Mouse (Mus musculus): ENCODE results near the gene Rhobtb1.

Gene Rhobtb1

GRCm38 (mm10) chr10:69275811-69276775 is 124.9 kb downstream of the Rhobtb1 start:
- DNase-seq (ENCODE audit: low spot score), result no peak

- no peak for DNase-seq (ENCODE audit: low spot score)
Measured at GRCm38 (mm10) chr10:69276920-69277435, 125.7 kb downstream of the Rhobtb1 start.

- DNase-seq (ENCODE audit: low spot score), result no peak
Measured at GRCm38 (mm10) chr10:69278764-69279606, 127.8 kb downstream of the Rhobtb1 start.

GRCm38 (mm10) chr10:69279607-69279978 is 128.4 kb downstream of the Rhobtb1 start:
- DNase-seq (ENCODE audit: low spot score), result no peak

GRCm38 (mm10) chr10:69286939-69287338 is 135.7 kb downstream of the Rhobtb1 start:
- no peak for DNase-seq (ENCODE audit: low spot score)

GRCm38 (mm10) chr10:69288086-69288485 is 136.9 kb downstream of the Rhobtb1 start:
- DNase-seq (ENCODE audit: low spot score), result no peak

GRCm38 (mm10) chr10:69288720-69289119 is 137.5 kb downstream of the Rhobtb1 start:
- no peak for DNase-seq (ENCODE audit: low spot score)

- DNase-seq (ENCODE audit: low spot score), result no peak
Measured at GRCm38 (mm10) chr10:69290736-69291135, 139.5 kb downstream of the Rhobtb1 start.

GRCm38 (mm10) chr10:69295919-69296318 is 144.7 kb downstream of the Rhobtb1 start:
- DNase-seq (ENCODE audit: low spot score), result no peak

GRCm38 (mm10) chr10:69299985-69300384 is 148.8 kb downstream of the Rhobtb1 start:
- no peak for DNase-seq (ENCODE audit: low spot score)

GRCm38 (mm10) chr10:69302667-69303066 is 151.4 kb downstream of the Rhobtb1 start:
- DNase-seq (ENCODE audit: low spot score), result no peak

- DNase-seq (ENCODE audit: low spot score), result no peak
Measured at GRCm38 (mm10) chr10:69304819-69305218, 153.6 kb downstream of the Rhobtb1 start.

- no peak for DNase-seq (ENCODE audit: low spot score)
Measured at GRCm38 (mm10) chr10:69305600-69305999, 154.4 kb downstream of the Rhobtb1 start.

- no peak for DNase-seq (ENCODE audit: low spot score)
Measured at GRCm38 (mm10) chr10:69306205-69306604, 155.0 kb downstream of the Rhobtb1 start.

GRCm38 (mm10) chr10:69307067-69307466 is 155.8 kb downstream of the Rhobtb1 start:
- DNase-seq (ENCODE audit: low spot score), result peak; percentile 36

- no peak for DNase-seq (ENCODE audit: low spot score)
Measured at GRCm38 (mm10) chr10:69309109-69309508, 157.9 kb downstream of the Rhobtb1 start.

GRCm38 (mm10) chr10:69311867-69312266 is 160.6 kb downstream of the Rhobtb1 start:
- no peak for DNase-seq (ENCODE audit: low spot score)

GRCm38 (mm10) chr10:69313944-69314343 is 162.7 kb downstream of the Rhobtb1 start:
- DNase-seq (ENCODE audit: low spot score), result no peak

- no peak for DNase-seq (ENCODE audit: low spot score)
Measured at GRCm38 (mm10) chr10:69318514-69318913, 167.3 kb downstream of the Rhobtb1 start.

GRCm38 (mm10) chr10:69320667-69321518 is 169.7 kb downstream of the Rhobtb1 start:
- peak; percentile 61 for DNase-seq (ENCODE audit: low spot score)

- no peak for DNase-seq (ENCODE audit: low spot score)
Measured at GRCm38 (mm10) chr10:69321519-69322035, 170.3 kb downstream of the Rhobtb1 start.
